Mouse (Mus musculus) adrenal gland, adult 18-20 months (tissue): ENCODE measurements around the gene Ccdc148. TPM values are rescaled to one million over a fixed set of nuclear protein-coding genes. Genes with fewer than 3 reads are reported as not detected.
A peak's percentile ranks its signal among the peaks of the same experiment; 100 is the strongest.

Experiments used
- DNase-seq, 2 experiments: peaks; one replicate each; pipeline ENCODE4 v3.0.0; 2021 to 2022; ENCODE audit warnings: low spot score in 2 of 2
- long read RNA-seq, 2 experiments: library from polyadenylated mRNA; stranded (forward); transcript quantifications; one replicate each; pipeline ENCODE4 v2.0.0; 2021
- total RNA-seq, 2 experiments: library from RNA; stranded (reverse); gene quantifications; 1 replicate in 1 of 2; 2 replicates in 1 of 2; pipeline ENCODE4 v1.2.3; 2021

Gene Ccdc148
- total RNA-seq: 1 to 10 TPM; 1.4 to 1.5 TPM
- long read RNA-seq, experiment 1: 0 reads
- long read RNA-seq, experiment 2, partial matches to known transcripts: 1 of 2 reads
- long read RNA-seq, experiment 2, other reads (novel, unspliced or antisense): 1 of 2 reads

GRCm38 (mm10) chr2:59160605-59160963, at the start of gene Ccdc148, which contains the start of gene Pkp4:
Ccdc148 (minus strand) TSS chr2:59160683.
Pkp4 (plus strand) TSS chr2:59160850.
- DNase-seq: peak; percentile 80 to 85

- no peak for DNase-seq
Observed at GRCm38 (mm10) chr2:59208276-59208675, 47.8 kb upstream of the Ccdc148 start.

- no peak for DNase-seq
Observed at GRCm38 (mm10) chr2:59207725-59208124, 47.2 kb upstream of the Ccdc148 start.

GRCm38 (mm10) chr2:59207240-59207639, 46.8 kb upstream of the Ccdc148 start:
- no peak for DNase-seq

GRCm38 (mm10) chr2:59206190-59206589, 45.7 kb upstream of the Ccdc148 start:
- no peak for DNase-seq

- no peak for DNase-seq
Observed at GRCm38 (mm10) chr2:59205092-59205491, 44.6 kb upstream of the Ccdc148 start.

GRCm38 (mm10) chr2:59203627-59204425, 43.3 kb upstream of the Ccdc148 start:
- DNase-seq: no peak

GRCm38 (mm10) chr2:59202930-59203329, 42.4 kb upstream of the Ccdc148 start:
- DNase-seq: no peak

- DNase-seq: no peak
Observed at GRCm38 (mm10) chr2:59200511-59200910, 40.0 kb upstream of the Ccdc148 start.

- no peak for DNase-seq
Observed at GRCm38 (mm10) chr2:59199476-59199976, 39.0 kb upstream of the Ccdc148 start.

- DNase-seq: no peak
Observed at GRCm38 (mm10) chr2:59197156-59197555, 36.7 kb upstream of the Ccdc148 start.

GRCm38 (mm10) chr2:59193117-59193516, 32.6 kb upstream of the Ccdc148 start:
- no peak for DNase-seq

GRCm38 (mm10) chr2:59191466-59191865, 31.0 kb upstream of the Ccdc148 start:
- no peak for DNase-seq

GRCm38 (mm10) chr2:59190186-59190585, 29.7 kb upstream of the Ccdc148 start:
- DNase-seq: no peak

- no peak for DNase-seq
Observed at GRCm38 (mm10) chr2:59189661-59190185, 29.2 kb upstream of the Ccdc148 start.

- no peak for DNase-seq
Observed at GRCm38 (mm10) chr2:59188306-59188705, 27.8 kb upstream of the Ccdc148 start.

GRCm38 (mm10) chr2:59186966-59187365, 26.5 kb upstream of the Ccdc148 start:
- no peak for DNase-seq

GRCm38 (mm10) chr2:59186122-59186521, 25.6 kb upstream of the Ccdc148 start:
- DNase-seq: no peak

GRCm38 (mm10) chr2:59184107-59185064, 23.9 kb upstream of the Ccdc148 start:
- DNase-seq: no peak

GRCm38 (mm10) chr2:59183541-59183940, 23.1 kb upstream of the Ccdc148 start:
- no peak for DNase-seq
